Mouse (Mus musculus): ENCODE data around the gene Ctc1.

GRCm38 (mm10) chr11:68979320-68979733 lies 36.4 kb upstream of the Ctc1 start:
- TF ChIP-seq CTCF (IDR thresholded peaks at IDR 0.05; ENCODE audit: control insufficient read depth, insufficient read depth, insufficient read length) (no peak), MAX (IDR thresholded peaks at IDR 0.05) (no peak), MYOG (IDR thresholded peaks at IDR 0.05; ENCODE audit: control insufficient read depth, extremely low read depth, insufficient read length) (no peak), MYOD1 (IDR thresholded peaks at IDR 0.05; ENCODE audit: control insufficient read depth, insufficient read length, low read depth) (no peak), CEBPB (IDR thresholded peaks at IDR 0.05; ENCODE audit: low read depth) (no peak), USF1 (IDR thresholded peaks at IDR 0.05; ENCODE audit: low read depth) (no peak), FOSL1 (IDR thresholded peaks at IDR 0.05; ENCODE audit: insufficient read depth, low read length, poor library complexity, severe bottlenecking) (no peak)
